Mouse (Mus musculus): ENCODE data around the gene Trabd2b. TPM values are rescaled to one million over a fixed set of nuclear protein-coding genes. Genes with fewer than 3 reads are reported as not detected.

Gene Trabd2b
- polyA plus RNA-seq, 1 experiment: 0.08 TPM

- TF ChIP-seq POLR2A (IDR thresholded peaks at IDR 0.05; ENCODE audit: borderline replicate concordance, low read depth, low read length) (no peak), CTCF (IDR thresholded peaks at IDR 0.05; ENCODE audit: low read depth, low read length) (no peak)
- Histone ChIP-seq H3K4me1 (ENCODE audit: control insufficient read depth, insufficient read depth, low read length) (no peaks in the 10 kb centered on the region), H3K27ac (ENCODE audit: insufficient read depth, low read depth, low read length) (no peak overlapping the region), H3K4me3 (ENCODE audit: insufficient read depth, low read length) (no peak overlapping the region)
Measured at GRCm38 (mm10) chr4:114410026-114410425, 3.5 kb downstream of the Trabd2b start.

GRCm38 (mm10) chr4:114410443-114410842 is 3.9 kb downstream of the Trabd2b start:
- Histone ChIP-seq H3K4me3 (ENCODE audit: insufficient read depth, low read length) (no peak overlapping the region), H3K4me1 (ENCODE audit: control insufficient read depth, insufficient read depth, low read length) (no peaks in the 10 kb centered on the region), H3K27ac (ENCODE audit: insufficient read depth, low read depth, low read length) (no peak overlapping the region)
- TF ChIP-seq POLR2A (IDR thresholded peaks at IDR 0.05; ENCODE audit: borderline replicate concordance, low read depth, low read length) (no peak), CTCF (IDR thresholded peaks at IDR 0.05; ENCODE audit: low read depth, low read length) (no peak)

- TF ChIP-seq CTCF (IDR thresholded peaks at IDR 0.05; ENCODE audit: low read depth, low read length) (no peak), POLR2A (IDR thresholded peaks at IDR 0.05; ENCODE audit: borderline replicate concordance, low read depth, low read length) (no peak)
- H3K4me3 ChIP-seq (ENCODE audit: insufficient read depth, low read length): no peak overlapping the region
- no peak overlapping the region for H3K27ac ChIP-seq (ENCODE audit: insufficient read depth, low read depth, low read length)
- H3K4me1 ChIP-seq (ENCODE audit: control insufficient read depth, insufficient read depth, low read length): no peaks in the 10 kb centered on the region
Measured at GRCm38 (mm10) chr4:114410958-114411661, 4.6 kb downstream of the Trabd2b start.

- Histone ChIP-seq H3K4me1 (ENCODE audit: control insufficient read depth, insufficient read depth, low read length) (no peaks in the 10 kb centered on the region), H3K4me3 (ENCODE audit: insufficient read depth, low read length) (no peak overlapping the region), H3K27ac (ENCODE audit: insufficient read depth, low read depth, low read length) (no peak overlapping the region)
- TF ChIP-seq CTCF (IDR thresholded peaks at IDR 0.05; ENCODE audit: low read depth, low read length): no peak
Measured at GRCm38 (mm10) chr4:114411846-114412390, 5.4 kb downstream of the Trabd2b start.

GRCm38 (mm10) chr4:114415925-114416645 is 9.6 kb downstream of the Trabd2b start:
- Histone ChIP-seq H3K27ac (ENCODE audit: insufficient read depth, low read depth, low read length) (no peak overlapping the region), H3K4me1 (ENCODE audit: control insufficient read depth, insufficient read depth, low read length) (no peaks in the 10 kb centered on the region), H3K4me3 (ENCODE audit: insufficient read depth, low read length) (no peak overlapping the region)
- TF ChIP-seq CTCF (IDR thresholded peaks at IDR 0.05; ENCODE audit: low read depth, low read length) (no peak), POLR2A (IDR thresholded peaks at IDR 0.05; ENCODE audit: borderline replicate concordance, low read depth, low read length) (no peak)

- Histone ChIP-seq H3K4me1 (ENCODE audit: control insufficient read depth, insufficient read depth, low read length) (no peaks in the 10 kb centered on the region), H3K4me3 (ENCODE audit: insufficient read depth, low read length) (no peak overlapping the region), H3K27ac (ENCODE audit: insufficient read depth, low read depth, low read length) (no peak overlapping the region)
- TF ChIP-seq CTCF (IDR thresholded peaks at IDR 0.05; ENCODE audit: low read depth, low read length) (no peak), POLR2A (IDR thresholded peaks at IDR 0.05; ENCODE audit: borderline replicate concordance, low read depth, low read length) (no peak)
Measured at GRCm38 (mm10) chr4:114420154-114420553, 13.6 kb downstream of the Trabd2b start.

GRCm38 (mm10) chr4:114423084-114423483 is 16.6 kb downstream of the Trabd2b start:
- H3K27ac ChIP-seq (ENCODE audit: insufficient read depth, low read depth, low read length): no peak overlapping the region
- no peaks in the 10 kb centered on the region for H3K4me1 ChIP-seq (ENCODE audit: control insufficient read depth, insufficient read depth, low read length)
- TF ChIP-seq POLR2A (IDR thresholded peaks at IDR 0.05; ENCODE audit: borderline replicate concordance, low read depth, low read length) (no peak), CTCF (IDR thresholded peaks at IDR 0.05; ENCODE audit: low read depth, low read length) (no peak)
- H3K4me3 ChIP-seq (ENCODE audit: insufficient read depth, low read length): no peak overlapping the region

- no peak overlapping the region for H3K4me3 ChIP-seq (ENCODE audit: insufficient read depth, low read length)
- no peak overlapping the region for H3K27ac ChIP-seq (ENCODE audit: insufficient read depth, low read depth, low read length)
- H3K4me1 ChIP-seq (ENCODE audit: control insufficient read depth, insufficient read depth, low read length): no peaks in the 10 kb centered on the region
- TF ChIP-seq POLR2A (IDR thresholded peaks at IDR 0.05; ENCODE audit: borderline replicate concordance, low read depth, low read length) (no peak), CTCF (IDR thresholded peaks at IDR 0.05; ENCODE audit: low read depth, low read length) (no peak)
Measured at GRCm38 (mm10) chr4:114425808-114426207, 19.3 kb downstream of the Trabd2b start.

- TF ChIP-seq CTCF (IDR thresholded peaks at IDR 0.05; ENCODE audit: low read depth, low read length): no peak
- TF ChIP-seq POLR2A (IDR thresholded peaks at IDR 0.05; ENCODE audit: borderline replicate concordance, low read depth, low read length): no peak
- H3K4me1 ChIP-seq (ENCODE audit: control insufficient read depth, insufficient read depth, low read length): no peaks in the 10 kb centered on the region
- H3K27ac ChIP-seq (ENCODE audit: insufficient read depth, low read depth, low read length): no peak overlapping the region
- H3K4me3 ChIP-seq (ENCODE audit: insufficient read depth, low read length): no peak overlapping the region
Measured at GRCm38 (mm10) chr4:114432742-114433141, 26.2 kb downstream of the Trabd2b start.

GRCm38 (mm10) chr4:114433440-114433839 is 26.9 kb downstream of the Trabd2b start:
- TF ChIP-seq CTCF (IDR thresholded peaks at IDR 0.05; ENCODE audit: low read depth, low read length) (no peak), POLR2A (IDR thresholded peaks at IDR 0.05; ENCODE audit: borderline replicate concordance, low read depth, low read length) (no peak)
- Histone ChIP-seq H3K4me1 (ENCODE audit: control insufficient read depth, insufficient read depth, low read length) (no peaks in the 10 kb centered on the region), H3K27ac (ENCODE audit: insufficient read depth, low read depth, low read length) (no peak overlapping the region), H3K4me3 (ENCODE audit: insufficient read depth, low read length) (no peak overlapping the region)
